Mouse (Mus musculus) brain, embryonic 14.5 days (tissue): ENCODE measurements around the gene Emsy. TPM values are rescaled to one million over a fixed set of nuclear protein-coding genes. Genes with fewer than 3 reads are reported as not detected.

ENCODE experiments used
- DNase-seq: peaks from one replicate; pipeline ENCODE4 v3.0.0-alpha.2; 2011; ENCODE audit warnings: low read depth
- CTCF ChIP-seq: fragments of 200-500 bp; IDR thresholded peaks from 2 replicates; pipeline ENCODE4 v1.5.1; 2012; ENCODE audit warnings: inconsistent platforms, mild to moderate bottlenecking, moderate library complexity, borderline replicate concordance; ENCODE audit not compliant: insufficient read depth, insufficient read length; ENCODE audit errors: extremely low read depth
- POLR2A ChIP-seq: fragments of 200-500 bp; IDR thresholded peaks from 2 replicates; pipeline ENCODE4 v1.6.1; 2012; ENCODE audit warnings: mild to moderate bottlenecking, inconsistent platforms, borderline replicate concordance; ENCODE audit not compliant: poor library complexity, insufficient read depth, insufficient read length, severe bottlenecking; ENCODE audit errors: extremely low read depth
- polyA plus RNA-seq: library from polyadenylated mRNA; depleted of rRNA; stranded (reverse); fragments of >200 nt; gene quantifications from 2 replicates; pipeline ENCODE4 v1.2.3, GENCODE M21; 2012

Gene Emsy
- polyA plus RNA-seq, 1 experiment, result 66.7 TPM

DNA sequence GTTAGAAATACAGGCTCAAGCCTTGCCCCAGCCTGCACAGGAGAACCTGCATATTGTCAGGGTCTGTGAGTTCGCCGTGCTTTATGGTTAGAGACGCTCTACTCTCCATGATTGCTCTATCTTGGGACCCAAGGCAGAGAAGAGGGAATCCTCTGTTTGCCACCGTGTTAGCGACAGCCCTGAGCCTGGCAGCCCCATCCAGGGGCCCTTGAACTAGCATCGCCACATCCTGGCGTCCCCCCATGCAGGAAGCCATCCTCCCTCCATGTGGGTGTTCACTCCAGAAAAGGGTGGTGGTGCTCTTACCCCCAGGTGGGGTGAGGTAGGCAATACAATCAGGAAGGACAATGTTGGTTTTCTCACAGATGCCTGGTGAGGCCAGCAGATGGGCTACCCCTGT lies 82.3 kb downstream of the Emsy start:
- TF ChIP-seq POLR2A (no peak), CTCF (no peak)
- no peak for DNase-seq

DNA sequence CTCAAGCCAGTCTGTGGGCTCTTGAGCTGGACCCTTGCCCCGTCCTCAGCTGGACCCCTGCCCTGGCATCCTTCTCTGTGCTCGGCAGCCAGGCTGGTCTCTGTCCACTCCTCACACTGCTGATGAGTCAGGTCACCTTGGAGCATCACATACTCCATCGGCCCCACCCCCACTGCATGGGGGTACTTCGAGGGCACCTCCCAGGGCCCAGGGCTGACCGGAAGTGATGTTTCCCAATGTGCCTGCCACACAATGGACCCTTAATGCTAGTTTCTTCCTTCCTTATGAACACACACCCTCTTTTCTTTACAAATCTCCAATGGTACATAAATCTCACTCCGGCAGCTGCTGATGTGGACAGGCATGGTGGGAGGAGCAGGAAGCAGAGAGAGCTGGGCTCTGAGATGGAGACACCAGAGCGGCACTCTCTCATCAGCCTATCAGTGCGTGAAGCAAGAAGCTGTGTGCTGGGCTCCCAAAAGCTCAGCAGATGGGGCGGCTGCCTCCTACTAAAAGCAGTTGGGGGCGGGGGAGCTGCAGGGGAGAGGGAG lies 83.3 kb downstream of the Emsy start:
- peak; percentile 34 for DNase-seq

DNA sequence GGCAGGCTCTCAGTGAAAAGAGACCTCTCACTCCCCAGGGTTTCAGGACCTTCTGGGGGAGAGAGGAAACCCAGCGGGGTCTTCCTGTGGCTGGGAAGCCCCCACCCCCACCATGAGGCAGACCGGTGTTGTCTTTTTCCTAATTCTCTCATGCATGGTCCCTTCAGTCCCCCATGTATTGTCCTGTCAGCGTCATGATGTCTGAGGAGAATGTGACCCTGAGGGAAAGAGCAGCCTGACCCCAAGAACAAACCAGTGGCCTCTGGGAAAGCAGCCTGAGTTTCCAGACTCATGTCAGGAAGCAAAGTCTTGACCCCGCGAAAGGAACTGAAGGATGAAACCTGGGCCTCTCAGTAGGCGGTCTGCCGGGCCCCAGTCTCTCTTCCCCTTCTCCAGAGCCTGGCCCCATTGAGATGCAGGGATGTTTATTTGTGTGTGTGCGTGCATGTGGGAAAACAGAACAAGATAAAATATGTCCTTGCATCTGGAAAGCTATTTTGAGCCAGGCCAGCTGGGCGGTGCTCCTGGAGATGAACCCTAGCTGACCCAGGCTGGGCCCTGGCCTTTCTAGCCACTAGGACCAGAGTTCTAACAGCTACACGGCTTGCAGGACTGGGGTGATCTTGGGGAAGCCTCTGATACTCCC lies 84.2 kb downstream of the Emsy start:
- no peak for TF ChIP-seq POLR2A

More for the DNA sequence above, 83.3 kb downstream of the Emsy start:
- no peak for TF ChIP-seq CTCF
- TF ChIP-seq POLR2A, result no peak

DNA sequence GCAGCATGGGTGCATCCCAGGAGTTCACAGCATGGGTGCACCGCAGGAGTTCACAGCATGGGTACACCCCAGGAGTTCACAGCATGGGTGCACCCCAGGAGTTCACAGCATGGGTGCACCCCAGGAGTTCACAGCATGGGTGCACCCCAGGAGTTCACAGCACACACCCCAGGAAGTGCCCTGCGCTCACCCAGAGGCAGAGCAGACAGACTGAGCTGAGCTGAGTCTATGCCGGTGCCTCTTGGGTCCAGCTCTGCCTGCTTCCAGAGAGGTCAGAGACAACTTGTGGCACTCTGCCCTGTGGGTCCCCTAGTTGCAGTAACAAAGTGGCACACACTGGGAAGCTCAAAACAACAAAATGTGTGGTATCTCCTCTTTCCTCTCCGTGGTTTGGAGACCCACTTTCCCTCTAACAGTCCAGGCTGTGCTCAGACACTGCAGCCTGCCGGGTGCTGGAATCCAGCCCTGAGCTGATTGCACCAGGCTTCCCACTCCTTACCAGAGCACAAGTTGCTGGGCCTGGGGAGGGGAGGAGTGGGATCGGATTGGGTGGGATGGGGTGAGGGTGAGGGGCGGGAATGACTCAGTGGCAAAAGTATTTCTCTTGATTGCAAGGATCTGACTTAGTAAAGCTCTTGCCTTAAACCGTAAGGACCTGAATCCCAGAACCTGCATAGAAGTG lies 85.6 kb downstream of the Emsy start:
- no peak for DNase-seq
- no peak for TF ChIP-seq CTCF
- no peak for TF ChIP-seq POLR2A

More for the DNA sequence above, 84.2 kb downstream of the Emsy start:
- peak; percentile 33 for DNase-seq

DNA sequence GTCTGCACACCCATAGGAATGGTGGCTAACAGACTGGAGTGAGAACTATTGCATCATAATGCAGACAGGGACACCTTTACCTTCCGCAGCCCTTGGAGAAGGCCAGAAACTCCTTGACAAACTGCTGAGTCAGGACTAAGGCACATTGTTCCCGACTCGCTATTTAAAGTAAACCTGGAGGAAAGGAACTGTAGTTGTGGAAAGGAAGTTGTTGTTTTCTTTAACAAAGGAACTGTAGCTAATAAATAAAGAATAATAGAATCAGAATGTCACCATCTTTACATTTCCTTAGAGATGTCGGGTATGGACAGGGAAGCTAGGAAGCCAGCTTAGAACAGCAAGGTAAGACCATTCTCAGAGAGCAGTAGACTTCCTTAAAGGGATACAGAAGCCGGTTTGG lies 89.5 kb downstream of the Emsy start:
- no peak for TF ChIP-seq CTCF
- no peak for TF ChIP-seq POLR2A
- DNase-seq, result no peak

DNA sequence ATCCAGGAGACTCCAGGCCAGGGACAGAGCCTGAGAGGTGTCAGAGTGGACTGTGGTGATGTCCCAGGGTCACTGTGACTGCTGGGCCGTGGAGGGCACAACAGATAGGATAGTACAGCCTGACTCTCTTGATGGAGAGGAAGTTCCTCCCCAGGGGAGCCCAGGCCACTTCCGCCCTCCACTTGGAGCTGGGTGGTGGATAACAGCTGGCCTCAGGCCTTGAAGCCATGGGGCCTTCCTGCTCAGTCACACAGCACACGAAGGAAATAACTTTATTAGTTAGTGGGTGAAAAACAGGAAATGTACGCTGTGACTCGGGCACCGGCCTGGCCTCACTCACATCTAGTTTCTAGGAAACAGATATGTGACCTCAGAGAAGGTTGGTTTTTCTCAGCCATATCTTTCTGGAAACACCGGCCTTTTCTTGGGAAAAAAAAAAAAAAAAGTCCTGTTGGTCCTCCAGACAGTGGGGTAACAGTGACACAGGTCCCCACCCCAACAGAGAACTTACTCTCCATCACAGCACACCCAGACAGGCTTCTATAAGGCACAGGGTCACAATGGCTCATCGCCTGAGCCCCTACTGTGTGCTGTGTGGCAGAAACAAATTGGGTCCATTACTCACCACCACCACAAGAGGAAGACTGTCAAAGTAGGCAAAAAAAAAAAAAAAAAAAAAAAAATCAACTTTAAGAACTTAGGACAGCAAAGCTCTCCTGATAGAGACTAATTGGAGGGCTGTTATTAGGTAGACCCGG lies 91.8 kb downstream of the Emsy start:
- no peak for DNase-seq
- no peak for TF ChIP-seq POLR2A
- TF ChIP-seq CTCF, result no peak

DNA sequence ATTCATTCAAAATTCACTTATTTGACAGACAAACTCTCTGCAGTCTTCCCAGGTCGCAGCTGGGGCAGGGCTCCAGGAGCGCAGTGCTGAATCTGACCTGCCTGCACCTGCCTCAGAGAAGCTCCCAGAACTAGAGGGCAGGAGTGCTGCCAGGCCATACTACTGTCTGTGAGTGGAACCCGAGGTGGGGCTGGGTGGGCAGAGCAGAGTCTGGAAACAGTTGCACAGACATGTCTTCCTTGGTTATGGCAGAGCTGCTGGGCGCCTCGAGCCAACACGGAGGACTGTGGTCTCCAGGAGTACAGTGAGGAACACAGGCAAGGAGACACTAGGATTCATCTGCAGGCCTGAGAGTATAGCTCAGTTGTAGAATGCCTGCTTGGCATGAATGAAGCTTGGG lies 92.6 kb downstream of the Emsy start:
- no peak for DNase-seq
- TF ChIP-seq CTCF, result no peak
- TF ChIP-seq POLR2A, result no peak

DNA sequence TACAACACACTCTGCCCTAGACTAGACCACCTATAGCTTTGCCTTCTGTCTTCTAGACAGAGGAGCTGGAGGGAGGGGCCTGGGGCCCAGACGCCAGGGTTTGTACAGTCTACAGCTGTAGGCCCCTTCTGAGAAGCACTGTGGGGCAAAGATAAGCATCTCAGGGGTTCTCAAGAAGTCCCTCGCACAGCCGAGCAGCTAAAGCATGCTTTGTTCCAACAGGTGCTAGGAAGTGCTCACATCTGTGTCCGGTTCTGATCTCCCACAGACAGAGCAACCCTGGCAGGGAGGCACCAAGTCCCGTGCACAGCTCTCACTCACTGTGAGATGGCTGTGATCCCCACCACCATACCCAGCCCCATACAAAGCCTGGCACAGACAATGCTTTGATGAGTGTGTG lies 93.6 kb downstream of the Emsy start:
- TF ChIP-seq POLR2A (no peak), CTCF (no peak)
- no peak for DNase-seq

DNA sequence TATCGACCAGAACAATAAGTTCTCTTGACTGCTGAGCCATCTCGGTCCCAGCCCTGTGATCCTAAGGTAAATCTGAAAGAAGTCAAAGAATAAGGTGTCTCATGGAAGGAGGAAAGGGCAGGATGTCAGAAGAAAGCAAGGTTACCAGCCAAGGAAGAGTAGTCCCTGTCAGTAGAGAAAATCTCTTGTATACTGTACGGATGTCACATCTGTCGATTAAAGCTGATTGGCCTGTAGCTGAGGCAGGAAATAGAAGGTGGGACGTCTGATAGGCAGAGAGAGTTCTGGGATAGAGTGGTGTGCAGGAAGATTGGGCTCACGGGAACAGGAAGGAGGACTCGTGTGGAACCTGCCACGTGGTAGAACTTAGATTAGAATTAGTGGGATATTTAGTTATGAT lies 94.4 kb downstream of the Emsy start:
- DNase-seq, result no peak
- TF ChIP-seq POLR2A, result no peak
- no peak for TF ChIP-seq CTCF

DNA sequence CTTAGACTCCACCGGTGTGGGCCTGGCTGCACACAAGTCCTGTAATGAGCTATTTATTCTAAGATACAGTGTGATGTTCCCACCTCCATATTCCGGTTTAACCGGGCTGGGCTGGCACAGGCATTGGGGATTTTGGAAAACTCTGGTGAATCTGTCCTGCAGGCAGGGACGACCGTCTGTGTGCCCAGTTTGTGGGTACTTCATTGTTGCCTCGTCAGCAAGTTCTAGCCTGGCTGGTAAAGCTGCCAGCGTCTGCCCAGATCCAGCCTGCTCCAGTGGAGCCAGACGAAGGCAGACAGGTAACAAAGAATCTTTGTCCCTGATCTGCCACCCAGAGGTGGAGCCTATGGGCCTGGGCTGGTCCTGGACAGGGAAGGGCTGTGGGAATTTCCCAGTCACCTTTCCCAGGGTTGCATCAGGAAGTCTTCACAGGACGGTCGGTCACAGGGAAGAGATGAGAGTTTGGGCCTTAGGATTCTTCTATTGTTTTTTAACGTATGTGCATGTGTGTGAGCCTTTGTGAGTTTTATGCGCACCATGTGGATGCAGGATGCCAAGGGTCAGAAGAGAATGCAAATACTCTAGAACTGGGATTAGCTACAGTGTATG lies 94.9 kb downstream of the Emsy start:
- DNase-seq, result no peak
- TF ChIP-seq CTCF, result no peak
- TF ChIP-seq POLR2A, result no peak
